Mouse (Mus musculus) hindbrain, embryonic 16.5 days (tissue): Measurements from ENCODE around the gene Asb18. TPM values are rescaled to one million over a fixed set of nuclear protein-coding genes. Genes with fewer than 3 reads are reported as not detected.

Source experiments
- ATAC-seq: fragments of 200-750 bp; cut with Nextera tagmentation; 2 replicates; pipeline ENCODE4 v1.8.0; 2017; ENCODE audit warnings: moderate TSS enrichment, moderate library complexity
- H3K27ac ChIP-seq: fragments of 300-500 bp; sonication (generic); 2 replicates; pipeline ENCODE4 v1.5.1; 2014; ENCODE audit warnings: low read depth, mild to moderate bottlenecking, control low read depth, low read length, moderate library complexity
- H3K27me3 ChIP-seq: fragments of 300-500 bp; sonication (generic); replicated peaks from 2 replicates; pipeline ENCODE4 v1.6.1; 2014; ENCODE audit warnings: low read length; ENCODE audit not compliant: control insufficient read depth, insufficient read depth
- H3K36me3 ChIP-seq: fragments of 300-500 bp; sonication (generic); 2 replicates; pipeline ENCODE4 v1.6.1; 2014; ENCODE audit warnings: mild to moderate bottlenecking, low read length, moderate library complexity, mixed read lengths; ENCODE audit not compliant: control insufficient read depth, insufficient read depth
- H3K4me1 ChIP-seq: fragments of 300-500 bp; sonication (generic); 2 replicates; pipeline ENCODE4 v1.6.1; 2014; ENCODE audit warnings: low read depth, low read length; ENCODE audit not compliant: control insufficient read depth, insufficient read depth
- H3K4me2 ChIP-seq: fragments of 300-500 bp; sonication (generic); 2 replicates; pipeline ENCODE4 v1.6.1; 2014; ENCODE audit warnings: mild to moderate bottlenecking, low read length, control low read depth, moderate library complexity
- H3K4me3 ChIP-seq: fragments of 300-500 bp; sonication (generic); 2 replicates; pipeline ENCODE4 v1.5.1; 2014; ENCODE audit warnings: mild to moderate bottlenecking, low read length, control low read depth, moderate library complexity
- H3K9ac ChIP-seq: fragments of 300-500 bp; sonication (generic); 2 replicates; pipeline ENCODE4 v1.6.1; 2014; ENCODE audit warnings: low read depth, mild to moderate bottlenecking, control low read depth, low read length, moderate library complexity
- H3K9me3 ChIP-seq: fragments of 300-500 bp; sonication (generic); 2 replicates; pipeline ENCODE4 v1.6.1; 2014; ENCODE audit warnings: mild to moderate bottlenecking, low read length, moderate library complexity; ENCODE audit not compliant: control insufficient read depth
- WGBS: fragments of 180-500 bp; shearing (Covaris S2); extraction: QIAGEN DNeasy Blood & Tissue Kit; methylation state at CpG from one replicate; pipeline ENCODE4 v1.1.7; 2014; 5-methylcytosine and 5-hydroxymethylcytosine counted together
- polyA plus RNA-seq: library from polyadenylated mRNA; unstranded; fragments of >200 nt; fragmentation: Nextera tagmentation; extraction: Ambion mirVana; gene quantifications from 2 replicates; pipeline ENCODE4 v1.2.1, GENCODE M21; 2015

Asb18 gene
- polyA plus RNA-seq, 1 experiment from 2014 or later = 0.75 TPM

DNA sequence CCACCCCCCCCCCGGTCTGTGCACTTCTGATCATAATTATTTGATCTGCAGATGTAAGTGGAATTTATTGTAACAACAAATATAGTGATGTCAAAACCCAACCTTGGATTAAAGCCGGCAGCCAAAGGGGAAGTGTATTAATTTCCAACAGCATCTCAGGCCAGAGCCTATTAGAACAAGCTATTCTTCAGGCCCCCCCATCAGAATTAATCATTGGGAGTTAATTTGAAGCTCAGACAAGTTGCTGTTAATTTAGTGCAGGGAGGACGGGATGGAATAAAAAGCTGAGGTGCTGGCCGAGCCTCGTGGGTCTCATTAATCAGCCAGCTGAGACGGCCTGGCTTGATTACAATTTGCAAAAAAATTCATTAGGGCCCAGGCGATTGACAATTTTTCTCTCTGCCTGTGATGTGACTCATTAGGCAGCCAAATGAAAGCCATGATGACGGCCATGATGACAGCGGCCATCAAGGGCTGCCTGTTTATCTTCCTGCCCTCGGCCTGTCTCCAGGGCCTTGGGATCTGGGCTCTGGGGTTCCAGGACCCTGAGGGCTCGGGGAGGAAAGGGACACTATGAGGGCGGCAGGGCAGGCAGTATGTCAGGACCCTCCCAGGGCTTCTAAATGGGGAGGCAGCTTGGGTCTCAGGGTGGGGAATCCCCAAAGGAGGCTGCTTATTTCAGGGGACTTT lies 88.8 kb downstream of the Asb18 start:
- Histone ChIP-seq H3K4me2 (peak overlapping the region; percentile 28; the same call in 1 of the 2 replicates), H3K4me1 (peaks cover 29% of the 10 kb centered on the region), H3K27ac (no peak overlapping the region), H3K9ac (no peak overlapping the region), H3K36me3 (no peaks in the 10 kb centered on the region), H3K9me3 (no peaks in the 10 kb centered on the region), H3K27me3 (peaks cover 47% of the 10 kb centered on the region), H3K4me3 (no peak overlapping the region)
- no peak for ATAC-seq
- 18% methylated on average over 12 of the region's 12 CpGs for WGBS

DNA sequence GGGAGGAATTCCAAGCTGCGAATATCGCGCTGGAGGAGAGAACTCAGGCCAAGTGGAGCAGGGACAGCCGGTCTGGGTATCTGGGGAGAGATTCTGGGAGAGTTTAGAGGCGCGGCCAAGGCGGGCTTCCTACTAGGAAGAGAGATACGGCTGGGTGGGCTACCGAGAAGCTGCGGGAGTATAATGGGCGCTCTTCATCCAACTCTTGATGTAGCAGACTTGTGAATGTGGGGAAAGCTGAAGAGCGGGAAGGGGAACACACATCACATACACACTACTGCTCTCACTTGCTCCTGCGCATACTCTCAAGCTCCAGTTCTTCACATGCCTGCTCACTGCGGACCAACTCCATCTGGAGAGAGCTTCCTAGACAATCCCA lies 90.8 kb downstream of the Asb18 start:
- H3K4me3 ChIP-seq = no peak overlapping the region
- peaks cover 64% of the 10 kb centered on the region for H3K27me3 ChIP-seq
- peaks cover 21% of the 10 kb centered on the region for H3K4me1 ChIP-seq

DNA sequence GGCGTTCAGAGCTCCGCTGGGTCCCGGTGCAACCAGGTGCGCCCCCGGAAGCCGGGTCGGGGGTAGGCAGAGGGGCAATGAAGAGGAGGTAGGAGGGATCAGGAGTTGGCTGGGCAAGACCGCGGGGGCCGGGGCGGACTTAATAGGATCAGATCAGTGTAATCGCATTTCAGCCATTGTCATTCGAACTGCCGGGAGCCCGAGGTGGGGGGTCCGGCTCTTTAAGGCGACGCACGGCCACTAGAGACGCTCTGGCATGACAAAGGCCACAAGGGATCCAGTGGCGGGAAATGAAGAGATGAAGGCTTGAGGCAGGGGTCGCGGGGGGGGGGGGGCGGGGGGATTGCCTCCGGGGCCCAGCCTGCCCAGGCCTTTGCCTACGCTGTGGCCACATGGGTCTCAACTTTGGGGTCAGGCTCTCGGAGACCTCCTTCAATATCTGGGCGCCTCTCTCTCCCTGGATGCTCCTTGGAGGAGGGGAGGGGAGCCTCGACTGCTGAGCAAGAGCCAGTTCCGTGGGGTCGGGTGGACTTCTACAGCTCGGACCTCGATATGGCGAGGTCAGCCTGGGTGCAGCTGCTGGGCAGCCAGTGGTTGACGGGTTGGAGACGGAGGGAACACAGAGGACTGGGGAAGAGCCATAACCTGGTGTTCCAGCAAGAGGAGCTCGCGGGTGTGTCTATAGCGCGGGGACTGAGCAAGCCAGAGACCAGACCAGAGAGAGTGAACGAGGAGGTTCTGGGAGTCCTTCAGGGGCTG lies 91.4 kb downstream of the Asb18 start:
- 0 out of 2 replicates have a peak, but pooled peaks have one; percentile 24 for ATAC-seq
- Histone ChIP-seq H3K36me3 (no peaks in the 10 kb centered on the region), H3K4me2 (peak overlapping the region; percentile 51), H3K4me3 (peak overlapping the region; percentile 16), H3K9me3 (no peaks in the 10 kb centered on the region), H3K4me1 (peaks cover 21% of the 10 kb centered on the region), H3K9ac (no peak overlapping the region), H3K27me3 (peaks cover 62% of the 10 kb centered on the region), H3K27ac (no peak overlapping the region)
- WGBS = 2% methylated on average over 36 of the region's 41 CpGs

More for the DNA sequence above, 90.8 kb downstream of the Asb18 start:
- no peaks in the 10 kb centered on the region for H3K9me3 ChIP-seq
- H3K4me2 ChIP-seq = peak overlapping the region; percentile 51
- ATAC-seq = no peak
- no peaks in the 10 kb centered on the region for H3K36me3 ChIP-seq
- H3K27ac ChIP-seq = no peak overlapping the region
- WGBS = 14% methylated on average over 14 of the region's 14 CpGs
- H3K9ac ChIP-seq = no peak overlapping the region

DNA sequence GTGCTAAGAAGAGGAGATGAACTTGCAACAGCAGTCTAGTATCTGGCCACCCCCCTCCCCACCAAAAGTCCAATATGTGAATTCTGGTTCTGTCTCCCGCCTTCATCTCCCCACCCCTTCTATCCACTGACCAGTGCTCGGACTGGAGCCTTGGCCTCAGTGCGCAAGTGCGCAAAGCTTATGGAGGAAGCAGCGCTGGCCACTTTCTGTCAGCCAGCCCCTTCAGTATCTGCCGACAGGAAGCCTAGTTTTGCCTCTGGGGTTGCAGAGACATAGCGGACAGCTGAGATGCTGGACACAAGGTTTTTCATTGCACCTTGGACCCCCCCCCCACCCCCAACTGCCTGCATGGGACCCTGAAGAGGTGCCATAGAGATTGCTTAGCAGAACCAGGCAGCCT lies 92.2 kb downstream of the Asb18 start:
- no peak for ATAC-seq
- WGBS = 6% methylated on average over 7 of the region's 7 CpGs
- no peaks in the 10 kb centered on the region for H3K9me3 ChIP-seq
- no peak overlapping the region for H3K4me3 ChIP-seq
- peak overlapping the region; percentile 51 for H3K4me2 ChIP-seq
- H3K27me3 ChIP-seq = peaks cover 64% of the 10 kb centered on the region
- no peak overlapping the region for H3K27ac ChIP-seq
- H3K9ac ChIP-seq = no peak overlapping the region
- peaks cover 21% of the 10 kb centered on the region for H3K4me1 ChIP-seq
- no peaks in the 10 kb centered on the region for H3K36me3 ChIP-seq

DNA sequence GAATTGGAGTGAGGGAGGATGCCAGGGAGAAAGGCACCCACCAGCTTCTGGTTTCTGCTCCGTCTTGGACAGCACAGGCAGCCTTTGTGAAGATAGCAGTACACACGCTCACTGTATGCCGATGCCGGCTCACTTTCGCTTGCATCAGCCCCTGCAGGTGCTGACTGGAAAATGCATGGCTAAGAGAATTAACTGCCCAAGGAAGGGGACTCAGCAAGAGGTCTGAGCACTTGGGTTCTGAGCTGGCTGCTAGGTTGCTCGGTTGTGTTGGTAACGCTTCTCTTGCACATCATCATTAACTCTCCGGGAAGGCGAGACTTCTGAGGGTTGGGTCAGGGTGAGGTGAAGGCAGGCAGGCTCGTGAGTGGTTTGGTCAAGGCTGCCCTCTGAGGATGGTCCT lies 92.7 kb downstream of the Asb18 start:
- 5% methylated on average over 10 of the region's 10 CpGs for WGBS
- H3K4me3 ChIP-seq = no peak overlapping the region

DNA sequence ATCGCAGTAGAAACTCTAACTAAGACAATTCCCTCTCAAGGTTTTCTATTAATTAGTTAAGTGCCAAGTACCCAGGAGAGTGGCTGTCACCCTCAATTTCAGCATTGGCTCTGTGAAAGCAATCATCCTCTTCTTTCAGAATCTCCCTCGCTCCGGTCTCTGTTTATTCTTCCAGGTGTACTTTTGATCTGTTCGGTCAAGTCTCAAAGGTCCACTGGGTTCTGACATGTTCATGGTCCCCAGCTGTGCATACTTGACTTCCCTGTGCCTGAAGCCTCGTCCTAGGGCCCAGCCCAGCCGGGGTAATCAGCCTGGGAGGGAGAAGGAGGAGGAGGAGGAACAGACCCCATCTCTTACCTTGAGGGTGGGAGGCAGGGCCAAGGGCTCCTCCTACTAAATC lies 95.3 kb downstream of the Asb18 start:
- Histone ChIP-seq H3K4me1 (peaks cover 19% of the 10 kb centered on the region), H3K9ac (no peak overlapping the region), H3K27me3 (peaks cover 45% of the 10 kb centered on the region), H3K27ac (no peak overlapping the region), H3K4me3 (no peak overlapping the region), H3K36me3 (no peaks in the 10 kb centered on the region), H3K4me2 (no peak overlapping the region), H3K9me3 (no peaks in the 10 kb centered on the region)
- WGBS = 78% methylated on average over 6 of the region's 6 CpGs
- no peak for ATAC-seq

More for the DNA sequence above, 92.7 kb downstream of the Asb18 start:
- Histone ChIP-seq H3K9ac (no peak overlapping the region), H3K27me3 (peaks cover 63% of the 10 kb centered on the region), H3K36me3 (no peaks in the 10 kb centered on the region), H3K9me3 (no peaks in the 10 kb centered on the region), H3K4me2 (peak overlapping the region; percentile 51; the same call in 1 of the 2 replicates), H3K27ac (no peak overlapping the region), H3K4me1 (peaks cover 21% of the 10 kb centered on the region)
- ATAC-seq = no peak

DNA sequence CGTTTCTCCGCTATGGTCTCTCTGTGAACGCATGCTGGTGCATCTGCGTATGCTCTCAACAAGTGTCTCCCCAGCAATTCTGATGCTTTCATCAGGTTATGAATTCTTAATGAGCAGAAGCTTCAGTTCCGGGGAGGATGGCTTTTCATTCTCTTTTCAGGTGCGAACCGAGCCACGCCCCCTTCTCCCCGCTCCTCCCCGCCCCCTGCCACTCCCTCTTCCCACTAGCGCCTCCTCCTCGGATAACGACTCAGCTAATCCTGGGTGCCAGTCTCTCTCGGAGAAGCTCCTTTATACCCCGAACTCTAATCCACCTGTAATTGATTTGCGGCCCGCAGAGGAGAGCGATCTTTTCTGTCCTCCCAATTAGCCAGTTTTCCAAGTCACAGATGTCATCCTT lies 96.4 kb downstream of the Asb18 start:
- Histone ChIP-seq H3K4me2 (no peak overlapping the region), H3K4me1 (peaks cover 12% of the 10 kb centered on the region), H3K9ac (no peak overlapping the region), H3K4me3 (no peak overlapping the region), H3K9me3 (no peaks in the 10 kb centered on the region), H3K36me3 (no peaks in the 10 kb centered on the region), H3K27ac (no peak overlapping the region), H3K27me3 (peaks cover 39% of the 10 kb centered on the region)
- no peak for ATAC-seq
- WGBS = 39% methylated on average over 18 of the region's 18 CpGs

DNA sequence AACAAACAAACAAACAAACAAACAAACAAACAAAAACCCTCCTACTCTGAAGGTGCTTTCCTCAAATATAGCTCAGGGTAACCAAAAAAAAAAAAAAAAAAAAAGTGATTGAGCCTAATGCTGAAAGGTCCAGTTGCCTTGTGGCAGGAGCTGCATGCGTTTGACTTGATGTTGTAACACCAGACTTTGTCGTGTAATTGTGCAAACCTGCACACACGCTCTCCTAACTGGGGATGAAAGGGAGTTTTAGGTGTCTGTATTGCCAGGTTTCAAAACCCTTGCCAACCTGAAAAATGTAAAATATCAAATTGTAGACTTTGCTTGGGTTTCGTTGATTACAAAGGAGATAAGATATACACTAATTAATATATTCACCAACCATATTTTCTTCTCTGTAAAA lies 100.9 kb downstream of the Asb18 start:
- H3K27ac ChIP-seq = no peak overlapping the region
- H3K9ac ChIP-seq = no peak overlapping the region
- ATAC-seq = no peak
- 87% methylated on average over 4 of the region's 4 CpGs for WGBS
- peaks cover 3% of the 10 kb centered on the region; the same call in 1 of the 2 replicates for H3K4me1 ChIP-seq
- peaks cover 5% of the 10 kb centered on the region; the same call in 1 of the 2 replicates for H3K27me3 ChIP-seq
- no peaks in the 10 kb centered on the region for H3K36me3 ChIP-seq
- no peaks in the 10 kb centered on the region for H3K9me3 ChIP-seq
- H3K4me2 ChIP-seq = no peak overlapping the region
- H3K4me3 ChIP-seq = no peak overlapping the region

DNA sequence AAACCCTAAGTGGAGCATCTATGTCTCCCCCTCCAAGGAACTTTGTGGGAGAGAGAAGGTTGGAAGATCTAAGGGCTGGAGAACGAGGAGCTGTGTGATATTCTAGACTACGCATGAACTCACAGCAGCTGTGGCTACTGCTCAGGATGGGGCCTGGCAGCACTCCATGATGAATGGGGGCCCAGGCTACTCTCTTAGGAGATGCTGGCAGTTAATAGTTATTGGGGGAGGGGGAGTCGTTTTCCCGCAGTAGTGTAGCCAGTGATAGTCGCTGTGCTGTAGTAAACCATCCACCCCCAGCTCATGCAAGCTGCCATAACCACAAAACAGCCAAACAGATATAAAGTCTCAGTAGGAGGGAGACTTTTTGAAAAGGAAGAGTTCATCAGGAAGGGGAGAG lies 102.1 kb downstream of the Asb18 start:
- Histone ChIP-seq H3K27ac (no peak overlapping the region), H3K36me3 (no peaks in the 10 kb centered on the region), H3K4me1 (peaks cover 3% of the 10 kb centered on the region; the same call in 1 of the 2 replicates), H3K27me3 (no peaks in the 10 kb centered on the region; the same call in 1 of the 2 replicates), H3K4me2 (no peak overlapping the region), H3K9me3 (no peaks in the 10 kb centered on the region), H3K4me3 (no peak overlapping the region), H3K9ac (no peak overlapping the region)
- 23% methylated on average over 5 of the region's 5 CpGs for WGBS
- ATAC-seq = no peak
